In genomic region chr11:120236114-120236437, GRCm38 (mm10) we compare ENCODE assay signal across 8 mouse cellular contexts. TPM values are rescaled to one million over a fixed set of nuclear protein-coding genes. Genes with fewer than 3 reads are reported as not detected.
A peak's percentile ranks its signal among the peaks of the same experiment; 100 is the strongest.
DNase-seq lines count a peak whose midpoint lies in the region; ATAC-seq and TF ChIP-seq lines count a peak whose summit lies in the region.

No protein-coding gene starts in this region.

- H3K27me3 ChIP-seq in kidney, adult 2 months (replicated peaks; ENCODE audit: control insufficient read depth, insufficient read depth, low read length): no peaks in the 10 kb centered on the region
- no peaks in the 10 kb centered on the region for H3K27me3 ChIP-seq in hindbrain, embryonic 12.5 days
- H3K27me3 ChIP-seq in midbrain, embryonic 11.5 days (ENCODE audit: control insufficient read depth, insufficient read depth, low read length): no peaks in the 10 kb centered on the region

- no peak for TF ChIP-seq POLR2A in kidney, adult 2 months (IDR thresholded peaks at IDR 0.05; ENCODE audit: low read depth, low read length)
- no peak for TF ChIP-seq POLR2A in brain, embryonic 14.5 days (IDR thresholded peaks at IDR 0.05; ENCODE audit: borderline replicate concordance, extremely low read depth, insufficient read depth, insufficient read length, poor library complexity, severe bottlenecking)

- H3K27ac ChIP-seq in kidney, adult 2 months (ENCODE audit: insufficient read depth, low read depth, low read length): peak overlapping the region; percentile 78
- H3K27ac ChIP-seq in hindbrain, embryonic 12.5 days: peak overlapping the region; percentile 99
- H3K27ac ChIP-seq in midbrain, embryonic 11.5 days (ENCODE audit: low read depth, low read length): peak overlapping the region; percentile 97

- H3K4me3 ChIP-seq in kidney, adult 2 months (ENCODE audit: insufficient read depth, low read depth, low read length): peak overlapping the region; percentile 76
- peak overlapping the region; percentile 79 for H3K4me3 ChIP-seq in hindbrain, embryonic 12.5 days
- H3K4me3 ChIP-seq in midbrain, embryonic 11.5 days (ENCODE audit: low read depth, low read length): peak overlapping the region; percentile 97

- DNase-seq in kidney, adult 2 months: no peak
- no peak for DNase-seq in kidney, postnatal 14 days
- peak; percentile 90 for DNase-seq in brain, embryonic 14.5 days (ENCODE audit: low read depth)
- DNase-seq in midbrain, embryonic 11.5 days (ENCODE audit: low spot score, missing footprints): no peak
- DNase-seq in adrenal gland, postnatal 4 days (ENCODE audit: low spot score in 2 of 2): no peak
- DNase-seq in T-cell, adult 2 months (ENCODE audit: low spot score): no peak
- DNase-seq in cerebellum, adult 9-10 months: no peak

- H3K36me3 ChIP-seq in kidney, adult 2 months (ENCODE audit: control insufficient read depth, insufficient read depth, low read length): no peaks in the 10 kb centered on the region
- 0 out of 2 replicates have a peak, but pooled peaks cover 5% of the 10 kb centered on the region for H3K36me3 ChIP-seq in hindbrain, embryonic 12.5 days
- no peaks in the 10 kb centered on the region for H3K36me3 ChIP-seq in midbrain, embryonic 11.5 days (ENCODE audit: control insufficient read depth, insufficient read depth, low read length)

- peak overlapping the region; percentile 100 for H3K9ac ChIP-seq in hindbrain, embryonic 12.5 days
- H3K9ac ChIP-seq in midbrain, embryonic 11.5 days (ENCODE audit: low read length): peak overlapping the region; percentile 100

- H3K4me2 ChIP-seq in hindbrain, embryonic 12.5 days (replicated peaks): peak overlapping the region; percentile 73
- H3K4me2 ChIP-seq in midbrain, embryonic 11.5 days: peak overlapping the region; percentile 79

- 1% methylated on average over 13 of the region's 13 CpGs for WGBS in kidney, adult 2 months
- WGBS in hindbrain, embryonic 12.5 days: under 1% methylated on average over 13 of the region's 13 CpGs
- WGBS in midbrain, embryonic 11.5 days: 0% methylated on average over 12 of the region's 13 CpGs

- TF ChIP-seq CTCF in kidney, adult 2 months (conservative IDR thresholded peaks at IDR 0.05; ENCODE audit: insufficient read depth, insufficient read length, low read depth, low read length): no peak
- no peak for TF ChIP-seq CTCF in brain, embryonic 14.5 days (IDR thresholded peaks at IDR 0.05; ENCODE audit: borderline replicate concordance, extremely low read depth, insufficient read depth, insufficient read length)

- ATAC-seq in hindbrain, embryonic 12.5 days (ENCODE audit: low FRiP score): no peak
- ATAC-seq in midbrain, embryonic 11.5 days (ENCODE audit: low FRiP score): no peak

- no peaks in the 10 kb centered on the region for H3K9me3 ChIP-seq in hindbrain, embryonic 12.5 days (replicated peaks)
- H3K9me3 ChIP-seq in midbrain, embryonic 11.5 days (ENCODE audit: control insufficient read depth, low read length): no peaks in the 10 kb centered on the region

- H3K4me1 ChIP-seq in kidney, adult 2 months (ENCODE audit: control insufficient read depth, insufficient read depth, low read length): peaks cover 14% of the 10 kb centered on the region
- peaks cover 32% of the 10 kb centered on the region for H3K4me1 ChIP-seq in hindbrain, embryonic 12.5 days
- peaks cover 22% of the 10 kb centered on the region for H3K4me1 ChIP-seq in midbrain, embryonic 11.5 days (ENCODE audit: control insufficient read depth, insufficient read depth, low read length)

RNA-seq across cellular contexts. Expression of gene Bahcc1, which starts 3.3 kb away (rescaled TPM):
- 8.0 and 9.2 TPM in 2 replicates for polyA plus RNA-seq in kidney, adult 2 months (2012; rRNA removed)
- polyA plus RNA-seq in brain, embryonic 14.5 days (2012; rRNA removed): 29.0 and 47.0 TPM in 2 replicates
- 21.9 and 23.8 TPM in 2 replicates for polyA plus RNA-seq in hindbrain, embryonic 12.5 days (2016; fragmentation: Nextera tagmentation; extraction: Ambion mirVana)
- 17.6 and 20.6 TPM in 2 replicates for polyA plus RNA-seq in midbrain, embryonic 11.5 days (2014; fragmentation: Nextera tagmentation; extraction: Ambion mirVana)
- total RNA-seq in adrenal gland, postnatal 4 days (2021): 10 to 100 TPM; 25.3 to 26.7 TPM
